Mouse (Mus musculus): ENCODE data around the gene Pnpt1. TPM values are rescaled to one million over a fixed set of nuclear protein-coding genes. Genes with fewer than 3 reads are reported as not detected.

Pnpt1 gene
- polyA plus RNA-seq, 1 experiment from 2014 or later, result 42.3 TPM

GRCm38 (mm10) chr11:29173125-29173631 lies 42.6 kb downstream of the Pnpt1 start:
- Histone ChIP-seq H3K36me3 (ENCODE audit: control insufficient read depth, insufficient read depth, low read length) (no peaks in the 10 kb centered on the region), H3K9me3 (replicated peaks; ENCODE audit: control insufficient read depth, low read length) (no peaks in the 10 kb centered on the region), H3K27me3 (ENCODE audit: control insufficient read depth, insufficient read depth, low read length) (no peaks in the 10 kb centered on the region), H3K4me1 (ENCODE audit: control insufficient read depth, insufficient read depth, low read length) (peaks cover 13% of the 10 kb centered on the region), H3K4me3 (replicated peaks; ENCODE audit: low read length) (peak overlapping the region; percentile 86), H3K9ac (ENCODE audit: low read length) (peak overlapping the region; percentile 96), H3K27ac (ENCODE audit: low read length) (peak overlapping the region; percentile 97), H3K4me2 (ENCODE audit: low read depth, low read length) (peak overlapping the region; percentile 87)
- WGBS, result 0% methylated on average over 38 of the region's 38 CpGs
- peak; percentile 73 for ATAC-seq (ENCODE audit: insufficient read depth, low FRiP score)

GRCm38 (mm10) chr11:29173706-29174436 lies 43.3 kb downstream of the Pnpt1 start:
- H3K36me3 ChIP-seq (ENCODE audit: control insufficient read depth, insufficient read depth, low read length), result no peaks in the 10 kb centered on the region
- no peaks in the 10 kb centered on the region for H3K9me3 ChIP-seq (replicated peaks; ENCODE audit: control insufficient read depth, low read length)
- peak overlapping the region; percentile 87 for H3K4me2 ChIP-seq (ENCODE audit: low read depth, low read length)
- H3K27ac ChIP-seq (ENCODE audit: low read length), result peak overlapping the region; percentile 97
- no peak for ATAC-seq (ENCODE audit: insufficient read depth, low FRiP score)
- peak overlapping the region; percentile 96 for H3K9ac ChIP-seq (ENCODE audit: low read length)
- peaks cover 13% of the 10 kb centered on the region for H3K4me1 ChIP-seq (ENCODE audit: control insufficient read depth, insufficient read depth, low read length)
- 2% methylated on average over 13 of the region's 13 CpGs for WGBS
- H3K27me3 ChIP-seq (ENCODE audit: control insufficient read depth, insufficient read depth, low read length), result no peaks in the 10 kb centered on the region
- peak overlapping the region; percentile 86 for H3K4me3 ChIP-seq (replicated peaks; ENCODE audit: low read length)

GRCm38 (mm10) chr11:29179319-29179718 lies 48.8 kb downstream of the Pnpt1 start:
- Histone ChIP-seq H3K9me3 (replicated peaks; ENCODE audit: control insufficient read depth, low read length) (no peaks in the 10 kb centered on the region), H3K36me3 (ENCODE audit: control insufficient read depth, insufficient read depth, low read length) (0 out of 2 replicates have a peak, but pooled peaks cover 4% of the 10 kb centered on the region), H3K4me3 (replicated peaks; ENCODE audit: low read length) (no peak overlapping the region), H3K4me2 (ENCODE audit: low read depth, low read length) (no peak overlapping the region), H3K27ac (ENCODE audit: low read length) (no peak overlapping the region), H3K4me1 (ENCODE audit: control insufficient read depth, insufficient read depth, low read length) (no peaks in the 10 kb centered on the region), H3K9ac (ENCODE audit: low read length) (no peak overlapping the region), H3K27me3 (ENCODE audit: control insufficient read depth, insufficient read depth, low read length) (no peaks in the 10 kb centered on the region)
- 93% methylated on average over 1 of the region's 1 CpGs for WGBS
- no peak for ATAC-seq (ENCODE audit: insufficient read depth, low FRiP score)

- 76% methylated on average over 3 of the region's 3 CpGs for WGBS
- Histone ChIP-seq H3K36me3 (ENCODE audit: control insufficient read depth, insufficient read depth, low read length) (0 out of 2 replicates have a peak, but pooled peaks cover 4% of the 10 kb centered on the region), H3K27ac (ENCODE audit: low read length) (no peak overlapping the region), H3K4me2 (ENCODE audit: low read depth, low read length) (no peak overlapping the region), H3K9me3 (replicated peaks; ENCODE audit: control insufficient read depth, low read length) (no peaks in the 10 kb centered on the region), H3K4me3 (replicated peaks; ENCODE audit: low read length) (no peak overlapping the region), H3K4me1 (ENCODE audit: control insufficient read depth, insufficient read depth, low read length) (no peaks in the 10 kb centered on the region), H3K9ac (ENCODE audit: low read length) (no peak overlapping the region), H3K27me3 (ENCODE audit: control insufficient read depth, insufficient read depth, low read length) (no peaks in the 10 kb centered on the region)
- no peak for ATAC-seq (ENCODE audit: insufficient read depth, low FRiP score)
Observed at GRCm38 (mm10) chr11:29180657-29181056, 50.1 kb downstream of the Pnpt1 start.

- H3K27me3 ChIP-seq (ENCODE audit: control insufficient read depth, insufficient read depth, low read length), result no peaks in the 10 kb centered on the region
- 93% methylated on average over 5 of the region's 5 CpGs for WGBS
- H3K36me3 ChIP-seq (ENCODE audit: control insufficient read depth, insufficient read depth, low read length), result 0 out of 2 replicates have a peak, but pooled peaks cover 4% of the 10 kb centered on the region
Observed at GRCm38 (mm10) chr11:29181751-29182150, 51.2 kb downstream of the Pnpt1 start.

GRCm38 (mm10) chr11:29188981-29189380 lies 58.4 kb downstream of the Pnpt1 start:
- no peak overlapping the region for H3K9ac ChIP-seq (ENCODE audit: low read length)
- no peak overlapping the region for H3K4me2 ChIP-seq (ENCODE audit: low read depth, low read length)
- no peaks in the 10 kb centered on the region for H3K9me3 ChIP-seq (replicated peaks; ENCODE audit: control insufficient read depth, low read length)
- 81% methylated on average over 2 of the region's 2 CpGs for whole genome bisulfite sequencing
- H3K27ac ChIP-seq (ENCODE audit: low read length), result no peak overlapping the region
- peaks cover 8% of the 10 kb centered on the region for H3K36me3 ChIP-seq (ENCODE audit: control insufficient read depth, insufficient read depth, low read length)
- no peaks in the 10 kb centered on the region for H3K27me3 ChIP-seq (ENCODE audit: control insufficient read depth, insufficient read depth, low read length)
- H3K4me1 ChIP-seq (ENCODE audit: control insufficient read depth, insufficient read depth, low read length), result no peaks in the 10 kb centered on the region
- no peak for ATAC-seq (ENCODE audit: insufficient read depth, low FRiP score)
- no peak overlapping the region for H3K4me3 ChIP-seq (replicated peaks; ENCODE audit: low read length)

More at GRCm38 (mm10) chr11:29181751-29182150, 51.2 kb downstream of the Pnpt1 start:
- Histone ChIP-seq H3K9me3 (replicated peaks; ENCODE audit: control insufficient read depth, low read length) (no peaks in the 10 kb centered on the region), H3K4me2 (ENCODE audit: low read depth, low read length) (no peak overlapping the region), H3K4me3 (replicated peaks; ENCODE audit: low read length) (no peak overlapping the region), H3K27ac (ENCODE audit: low read length) (no peak overlapping the region), H3K4me1 (ENCODE audit: control insufficient read depth, insufficient read depth, low read length) (no peaks in the 10 kb centered on the region), H3K9ac (ENCODE audit: low read length) (no peak overlapping the region)
- ATAC-seq (ENCODE audit: insufficient read depth, low FRiP score), result no peak

GRCm38 (mm10) chr11:29203653-29204052 lies 73.1 kb downstream of the Pnpt1 start:
- 75% methylated on average over 5 of the region's 5 CpGs for WGBS
- Histone ChIP-seq H3K4me3 (replicated peaks; ENCODE audit: low read length) (no peak overlapping the region), H3K27ac (ENCODE audit: low read length) (no peak overlapping the region), H3K36me3 (ENCODE audit: control insufficient read depth, insufficient read depth, low read length) (peaks cover 5% of the 10 kb centered on the region), H3K27me3 (ENCODE audit: control insufficient read depth, insufficient read depth, low read length) (no peaks in the 10 kb centered on the region), H3K9me3 (replicated peaks; ENCODE audit: control insufficient read depth, low read length) (no peaks in the 10 kb centered on the region), H3K4me2 (ENCODE audit: low read depth, low read length) (no peak overlapping the region), H3K9ac (ENCODE audit: low read length) (no peak overlapping the region), H3K4me1 (ENCODE audit: control insufficient read depth, insufficient read depth, low read length) (no peaks in the 10 kb centered on the region)
- ATAC-seq (ENCODE audit: insufficient read depth, low FRiP score), result no peak

GRCm38 (mm10) chr11:29209774-29210173 lies 79.2 kb downstream of the Pnpt1 start:
- no peak for ATAC-seq (ENCODE audit: insufficient read depth, low FRiP score)
- WGBS, result 82% methylated on average over 2 of the region's 2 CpGs
- H3K4me1 ChIP-seq (ENCODE audit: control insufficient read depth, insufficient read depth, low read length), result no peaks in the 10 kb centered on the region
- H3K4me2 ChIP-seq (ENCODE audit: low read depth, low read length), result no peak overlapping the region
- no peak overlapping the region for H3K27ac ChIP-seq (ENCODE audit: low read length)
- H3K27me3 ChIP-seq (ENCODE audit: control insufficient read depth, insufficient read depth, low read length), result no peaks in the 10 kb centered on the region
- H3K9ac ChIP-seq (ENCODE audit: low read length), result no peak overlapping the region
- no peak overlapping the region for H3K4me3 ChIP-seq (replicated peaks; ENCODE audit: low read length)
- no peaks in the 10 kb centered on the region for H3K9me3 ChIP-seq (replicated peaks; ENCODE audit: control insufficient read depth, low read length)
- H3K36me3 ChIP-seq (ENCODE audit: control insufficient read depth, insufficient read depth, low read length), result peaks cover 11% of the 10 kb centered on the region; the same call in 1 of the 2 replicates
